Mouse (Mus musculus) megakaryocyte, embryonic 14.5 days (primary cell): ENCODE measurements around the gene Maml3. TPM values are rescaled to one million over a fixed set of nuclear protein-coding genes. Genes with fewer than 3 reads are reported as not detected.

Source experiments
- H3K27me3 ChIP-seq: replicated peaks from 2 replicates; pipeline ENCODE3; 2012; ENCODE audit warnings: inconsistent platforms
- H3K36me3 ChIP-seq: replicated peaks from 2 replicates; pipeline ENCODE3; 2012; ENCODE audit warnings: low read length, inconsistent platforms, mixed read lengths
- H3K4me1 ChIP-seq: 2 replicates; pipeline ENCODE4 v1.6.1; 2012; ENCODE audit warnings: inconsistent platforms
- H3K4me3 ChIP-seq: replicated peaks from 2 replicates; pipeline ENCODE3; 2012; ENCODE audit warnings: moderate library complexity, mild to moderate bottlenecking, inconsistent platforms
- H3K9me3 ChIP-seq: 2 replicates; pipeline ENCODE4 v1.6.1; 2012; ENCODE audit warnings: inconsistent platforms
- FLI1 ChIP-seq: IDR thresholded peaks from 2 replicates; pipeline ENCODE4 v1.6.1; 2012; ENCODE audit warnings: low read length, inconsistent platforms, mixed read lengths
- GATA1 ChIP-seq: IDR thresholded peaks from 3 replicates; pipeline ENCODE4 v1.6.1; 2012; ENCODE audit warnings: mixed read lengths, low read length, inconsistent platforms, borderline replicate concordance
- polyA plus RNA-seq: library from polyadenylated mRNA; stranded (reverse); fragments of >175 nt; gene quantifications from 2 replicates; pipeline ENCODE4 v1.2.3, GENCODE M21; 2012; ENCODE audit warnings: low replicate concordance; ENCODE audit not compliant: insufficient read depth

Maml3 gene
- polyA plus RNA-seq, 1 experiment: 2.4 TPM

DNA sequence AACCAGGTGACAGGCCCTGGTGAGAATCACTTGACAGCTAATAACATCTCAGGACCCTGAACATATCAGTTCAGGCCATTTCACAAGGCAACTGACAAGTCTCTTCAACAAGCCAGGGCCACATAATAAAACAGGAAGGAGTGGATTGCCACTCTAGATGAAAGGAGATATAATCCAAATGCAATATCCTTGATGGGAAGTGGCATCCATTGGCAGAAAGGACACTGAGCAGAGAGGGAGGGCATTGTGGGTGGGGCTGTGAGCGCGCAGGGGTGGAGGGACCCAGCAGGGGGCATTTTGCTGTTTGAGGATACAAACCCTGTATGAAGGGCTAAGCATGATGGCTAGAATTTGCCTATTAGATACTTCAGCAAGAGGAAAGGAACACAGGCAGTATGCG lies 340.7 kb downstream of the Maml3 start:
- Histone ChIP-seq H3K36me3 (peaks cover 72% of the 10 kb centered on the region), H3K9me3 (peaks cover 1% of the 10 kb centered on the region; the same call in 1 of the 2 replicates), H3K27me3 (no peaks in the 10 kb centered on the region), H3K4me3 (no peak overlapping the region), H3K4me1 (peaks cover 55% of the 10 kb centered on the region)
- TF ChIP-seq FLI1: no peak
- TF ChIP-seq GATA1: no peak

DNA sequence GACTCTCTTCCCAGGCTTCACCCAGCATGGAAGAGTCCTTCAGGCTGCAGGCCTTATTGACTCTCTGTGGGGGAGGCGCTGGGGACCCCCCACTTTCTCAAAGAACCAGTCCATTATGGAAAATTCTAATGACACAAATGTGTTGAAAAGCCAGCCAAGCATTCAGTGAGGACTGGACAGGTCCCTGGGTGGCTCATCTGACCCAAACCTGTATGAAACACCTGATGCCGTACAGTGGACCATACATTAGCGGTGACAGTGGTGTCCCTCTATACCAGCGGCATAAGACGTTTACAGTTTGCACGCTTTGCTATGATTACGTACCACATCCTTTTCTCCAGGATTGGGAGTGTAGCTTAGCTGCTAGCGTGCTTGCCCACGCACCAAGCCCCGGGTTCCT lies 342.0 kb downstream of the Maml3 start:
- Histone ChIP-seq H3K4me1 (peaks cover 47% of the 10 kb centered on the region), H3K36me3 (peaks cover 76% of the 10 kb centered on the region), H3K4me3 (no peak overlapping the region), H3K27me3 (no peaks in the 10 kb centered on the region), H3K9me3 (no peaks in the 10 kb centered on the region)
- TF ChIP-seq GATA1 (no peak), FLI1 (no peak)

DNA sequence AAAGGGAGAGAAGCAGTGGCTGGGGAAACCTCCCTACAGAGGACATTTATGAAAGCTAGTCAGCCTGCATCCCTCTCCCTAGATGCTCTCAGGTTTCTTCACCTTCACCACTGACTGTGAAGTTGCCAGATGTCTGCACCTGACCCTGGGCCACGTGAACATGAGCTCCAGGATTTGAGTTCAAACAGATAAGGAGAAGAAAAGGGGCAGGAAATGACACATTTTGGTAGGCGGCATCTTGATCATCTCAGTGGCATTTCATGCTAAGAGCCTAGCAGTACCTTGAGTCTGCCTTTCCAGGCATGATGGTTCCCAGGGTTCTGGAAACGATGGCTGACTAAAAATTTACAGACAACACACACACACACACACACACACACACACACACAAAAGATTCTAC lies 345.3 kb downstream of the Maml3 start:
- H3K36me3 ChIP-seq: peaks cover 84% of the 10 kb centered on the region
- no peak for TF ChIP-seq GATA1
- no peak for TF ChIP-seq FLI1
- no peak overlapping the region for H3K4me3 ChIP-seq
- H3K9me3 ChIP-seq: no peaks in the 10 kb centered on the region
- no peaks in the 10 kb centered on the region for H3K27me3 ChIP-seq
- H3K4me1 ChIP-seq: peaks cover 49% of the 10 kb centered on the region

DNA sequence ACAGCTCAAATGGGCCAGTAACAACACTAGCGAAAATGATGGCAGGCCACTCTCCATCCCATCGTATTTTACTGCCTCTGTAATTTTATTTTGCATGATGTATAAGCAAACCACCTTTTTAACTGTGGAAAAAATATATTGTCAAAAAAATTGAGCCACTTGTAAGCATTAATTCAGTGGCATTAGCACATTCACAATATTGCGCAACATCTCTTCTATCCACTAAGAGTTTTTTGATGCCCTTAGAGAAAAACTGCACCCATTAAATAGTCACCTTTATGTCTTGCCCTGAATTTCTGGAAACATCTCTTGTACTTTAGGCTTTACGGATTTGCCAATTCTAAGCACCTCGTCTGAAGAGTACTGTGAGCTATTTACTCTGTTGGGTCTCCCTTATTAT lies 347.8 kb downstream of the Maml3 start:
- Histone ChIP-seq H3K4me1 (peaks cover 52% of the 10 kb centered on the region), H3K27me3 (no peaks in the 10 kb centered on the region), H3K4me3 (no peak overlapping the region), H3K9me3 (no peaks in the 10 kb centered on the region), H3K36me3 (peaks cover 80% of the 10 kb centered on the region)
- TF ChIP-seq GATA1 (no peak), FLI1 (no peak)

DNA sequence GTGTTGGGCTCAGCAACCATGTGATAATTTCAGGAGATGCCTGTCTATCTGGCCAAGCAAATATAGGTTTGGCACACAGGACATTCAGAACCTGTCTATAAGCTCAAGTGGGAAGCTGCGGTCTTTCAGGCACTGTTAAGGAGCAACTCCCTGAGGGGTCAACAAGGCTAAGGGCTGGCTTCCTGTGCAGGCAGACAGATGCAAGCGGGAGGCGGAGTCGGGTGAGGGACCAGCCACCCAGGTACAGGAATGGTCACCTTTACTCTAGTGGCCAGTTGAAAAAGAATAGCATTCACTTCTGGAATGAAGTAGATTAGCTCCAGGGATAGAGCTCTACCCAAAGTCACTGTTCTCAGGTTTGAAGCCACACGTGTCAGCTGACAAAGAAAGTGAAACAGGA lies 348.6 kb downstream of the Maml3 start:
- Histone ChIP-seq H3K9me3 (no peaks in the 10 kb centered on the region), H3K27me3 (no peaks in the 10 kb centered on the region), H3K36me3 (peaks cover 81% of the 10 kb centered on the region), H3K4me1 (peaks cover 55% of the 10 kb centered on the region), H3K4me3 (no peak overlapping the region)
- TF ChIP-seq FLI1 (no peak), GATA1 (no peak)

DNA sequence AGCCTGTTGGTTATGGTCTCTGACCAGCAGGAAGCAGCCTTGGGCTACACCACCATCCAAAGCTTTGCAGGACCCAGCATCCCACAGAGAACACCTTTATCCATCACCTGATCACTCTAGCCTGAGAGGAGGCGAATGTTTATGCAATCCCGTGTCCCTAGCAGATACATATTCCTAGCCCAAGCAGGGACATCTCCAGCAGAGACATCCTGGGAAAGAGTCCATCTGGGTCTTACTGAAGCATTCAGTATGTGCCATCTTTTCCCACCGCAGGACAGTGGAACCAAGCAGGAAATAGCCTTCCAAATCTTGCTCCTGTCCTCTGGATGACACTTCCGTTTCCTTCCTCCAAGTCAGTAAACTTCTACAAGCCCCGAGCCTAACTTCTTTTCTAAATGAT lies 351.6 kb downstream of the Maml3 start:
- H3K4me1 ChIP-seq: peaks cover 74% of the 10 kb centered on the region
- peaks cover 82% of the 10 kb centered on the region for H3K36me3 ChIP-seq
- H3K9me3 ChIP-seq: 0 out of 2 replicates have a peak, but pooled peaks cover 2% of the 10 kb centered on the region
- H3K4me3 ChIP-seq: no peak overlapping the region
- TF ChIP-seq GATA1: no peak
- no peak for TF ChIP-seq FLI1
- no peaks in the 10 kb centered on the region for H3K27me3 ChIP-seq

DNA sequence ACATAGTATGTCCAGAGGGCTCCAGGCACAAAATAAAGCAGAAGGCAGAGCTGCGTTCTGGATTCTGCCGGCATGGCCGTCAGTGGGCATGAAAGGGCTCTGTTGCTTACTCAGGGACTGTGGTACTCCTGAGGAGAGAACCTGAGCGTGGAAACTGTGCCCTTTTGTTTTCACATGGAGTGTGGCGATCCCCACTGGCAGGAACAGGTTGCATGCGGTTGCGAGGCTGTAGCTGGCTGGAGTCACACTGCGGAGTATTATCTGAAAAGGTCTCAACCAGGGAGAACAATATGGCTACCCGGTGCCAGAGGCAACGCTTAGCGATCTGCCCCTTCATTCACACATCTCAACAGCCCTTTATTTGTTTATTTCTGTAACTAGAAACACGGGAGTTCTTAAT lies 353.4 kb downstream of the Maml3 start:
- Histone ChIP-seq H3K27me3 (no peaks in the 10 kb centered on the region), H3K9me3 (peaks cover 6% of the 10 kb centered on the region; the same call in 1 of the 2 replicates), H3K4me1 (peaks cover 85% of the 10 kb centered on the region), H3K36me3 (peaks cover 84% of the 10 kb centered on the region), H3K4me3 (no peak overlapping the region)
- TF ChIP-seq FLI1: no peak
- no peak for TF ChIP-seq GATA1

DNA sequence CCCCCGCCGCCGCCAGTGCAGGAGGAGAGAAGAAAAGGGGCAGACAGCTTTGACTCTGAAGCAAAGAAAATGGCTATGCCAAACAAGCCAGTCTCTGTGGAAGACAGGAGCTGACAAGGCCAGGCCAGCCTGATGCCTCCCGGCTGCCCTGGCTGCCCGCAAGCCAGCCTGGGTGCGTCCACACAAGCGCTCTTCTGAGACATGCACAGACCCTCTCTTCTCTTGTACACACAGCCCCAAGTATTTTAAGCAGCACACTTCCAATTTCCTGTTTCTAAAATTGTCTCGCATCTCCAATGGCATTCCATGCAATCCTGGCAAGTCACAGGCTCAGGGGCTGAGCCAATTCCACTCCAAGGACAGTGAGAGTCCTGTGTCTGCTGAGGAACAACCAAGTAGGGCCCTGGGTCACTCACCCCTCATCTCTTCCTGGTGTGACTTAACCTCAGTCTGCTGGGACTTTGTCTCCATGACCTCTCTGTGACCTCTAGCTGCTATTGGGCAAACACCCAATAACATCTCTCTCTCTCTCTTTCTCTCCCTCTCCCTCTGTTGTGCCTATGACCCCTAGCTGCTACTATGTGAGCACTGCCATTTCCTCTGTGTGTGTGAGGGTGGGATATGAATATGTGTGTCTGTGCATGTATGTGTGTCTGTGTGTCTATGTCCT lies 354.9 kb downstream of the Maml3 start:
- Histone ChIP-seq H3K9me3 (peaks cover 6% of the 10 kb centered on the region; the same call in 1 of the 2 replicates), H3K36me3 (peaks cover 85% of the 10 kb centered on the region), H3K4me1 (peaks cover 79% of the 10 kb centered on the region), H3K4me3 (no peak overlapping the region), H3K27me3 (no peaks in the 10 kb centered on the region)
- no peak for TF ChIP-seq GATA1
- TF ChIP-seq FLI1: no peak

DNA sequence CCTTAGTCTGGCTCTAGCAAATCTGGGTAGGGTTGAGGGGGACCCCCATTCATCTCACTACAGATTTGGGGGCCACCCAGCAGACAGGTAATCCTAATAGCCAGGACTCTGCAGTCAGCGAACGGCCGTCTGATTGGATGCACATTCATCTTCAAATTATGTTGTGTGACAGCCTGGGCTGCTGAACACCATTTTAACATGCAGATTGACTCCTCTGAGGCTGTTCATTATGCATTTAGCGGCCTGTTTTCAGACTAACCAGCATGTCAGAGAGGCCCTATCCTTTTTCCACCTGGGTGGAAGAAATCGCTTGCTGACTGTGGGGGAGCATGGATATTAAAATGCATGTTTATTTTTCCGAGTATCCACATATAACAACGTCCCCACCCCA lies 355.5 kb downstream of the Maml3 start:
- no peak overlapping the region for H3K4me3 ChIP-seq
- H3K9me3 ChIP-seq: peaks cover 6% of the 10 kb centered on the region; the same call in 1 of the 2 replicates
- H3K4me1 ChIP-seq: peaks cover 83% of the 10 kb centered on the region
- H3K36me3 ChIP-seq: peaks cover 83% of the 10 kb centered on the region
- H3K27me3 ChIP-seq: no peaks in the 10 kb centered on the region
- TF ChIP-seq FLI1 (no peak), GATA1 (no peak)

DNA sequence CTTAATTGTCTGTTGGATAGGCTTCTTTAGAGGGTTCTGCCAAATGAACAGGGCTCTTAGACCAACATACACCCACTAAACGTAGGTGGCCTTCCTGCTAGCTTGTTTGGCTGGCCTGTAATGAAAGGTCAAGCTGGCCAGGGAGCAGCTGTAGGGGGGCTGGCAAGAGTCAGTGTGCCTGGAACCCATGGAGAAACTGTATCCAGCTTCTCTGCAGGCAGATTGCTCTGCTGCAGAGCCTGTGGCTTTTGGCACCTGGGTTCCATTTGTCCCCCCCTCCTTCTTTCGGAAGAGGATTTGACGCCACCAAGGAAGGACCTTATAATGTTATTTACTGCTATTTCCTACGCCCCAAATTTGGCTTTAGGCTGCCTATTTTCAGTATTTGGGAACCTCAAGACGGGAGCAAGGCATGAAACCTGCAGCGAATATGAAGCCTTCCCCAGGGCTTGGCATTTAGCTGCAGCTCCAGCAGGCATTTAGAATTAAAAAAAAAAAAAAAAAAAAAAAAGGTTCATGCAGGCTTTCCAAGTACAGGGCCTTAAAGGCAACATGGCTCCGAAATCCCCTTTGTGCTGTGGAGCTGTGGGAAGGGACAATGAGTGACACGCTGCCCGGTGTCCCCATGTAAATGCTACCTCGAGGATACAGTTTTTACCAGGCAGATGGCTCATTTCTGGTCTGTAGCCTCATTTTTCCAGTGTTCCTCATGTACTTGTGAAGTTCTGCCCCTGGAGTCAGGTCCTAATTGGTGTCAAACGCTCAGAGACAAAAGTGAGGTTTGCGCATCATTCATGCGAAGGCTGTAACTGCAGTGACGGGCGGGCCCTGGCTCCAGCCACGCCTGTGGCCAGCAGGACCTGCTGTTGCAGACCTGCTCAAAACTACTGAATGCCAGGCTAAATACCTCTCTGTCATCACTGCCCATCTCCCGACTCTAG lies 356.2 kb downstream of the Maml3 start:
- H3K4me3 ChIP-seq: no peak overlapping the region
- H3K27me3 ChIP-seq: no peaks in the 10 kb centered on the region
- peaks cover 6% of the 10 kb centered on the region; the same call in 1 of the 2 replicates for H3K9me3 ChIP-seq
- TF ChIP-seq GATA1 (no peak), FLI1 (no peak)
- peaks cover 77% of the 10 kb centered on the region for H3K36me3 ChIP-seq
- peaks cover 85% of the 10 kb centered on the region for H3K4me1 ChIP-seq
